Mouse (Mus musculus) monocyte, adult 2 months (primary cell): ENCODE data around the gene Sgk1.

Source experiments
- DNase-seq, 2 experiments: peaks; one replicate each; pipeline ENCODE4 v3.0.0; 2022; ENCODE audit warnings: low spot score in 2 of 2, low read depth in 1 of 2

The Sgk1 gene

DNA sequence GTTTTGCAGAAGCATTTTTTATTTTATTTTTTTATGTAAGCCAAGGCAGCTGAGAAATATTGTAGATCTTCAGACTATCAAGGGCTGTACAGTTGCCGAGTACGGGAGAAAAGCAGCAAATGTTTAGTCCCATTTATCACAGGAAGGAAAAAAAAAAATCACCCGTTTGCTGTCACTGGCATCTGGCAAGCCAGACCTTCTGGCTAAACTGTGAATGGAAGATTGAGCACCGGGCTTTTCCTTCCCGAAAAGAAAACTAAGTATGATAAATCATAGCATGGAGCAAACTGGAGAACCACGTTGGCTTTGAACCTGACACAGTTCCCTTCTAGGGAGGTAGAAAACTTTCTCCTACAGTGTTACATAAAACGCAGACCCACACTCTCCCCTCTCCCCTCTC is 81.0 kb downstream of the Sgk1 start:
- DNase-seq: no peak

DNA sequence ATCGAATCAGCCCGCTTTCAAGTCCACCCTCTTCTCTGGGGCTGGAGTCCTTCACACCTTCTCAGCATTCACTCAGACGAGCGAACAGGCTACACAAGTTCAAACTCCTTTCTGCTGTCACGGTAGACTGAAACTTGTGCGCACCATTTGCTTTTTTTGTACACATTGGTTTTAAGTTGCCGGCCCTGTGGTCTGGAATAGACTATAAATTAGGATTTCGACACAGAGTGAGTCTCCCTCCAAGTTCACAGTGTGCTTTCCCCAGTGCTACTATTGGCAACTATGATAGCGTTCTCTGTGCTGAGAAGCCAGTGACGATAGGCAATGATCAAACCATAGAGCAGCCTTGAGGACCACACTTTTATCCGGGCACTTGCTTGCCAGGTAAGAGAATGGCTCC is 91.7 kb downstream of the Sgk1 start:
- DNase-seq: no peak

DNA sequence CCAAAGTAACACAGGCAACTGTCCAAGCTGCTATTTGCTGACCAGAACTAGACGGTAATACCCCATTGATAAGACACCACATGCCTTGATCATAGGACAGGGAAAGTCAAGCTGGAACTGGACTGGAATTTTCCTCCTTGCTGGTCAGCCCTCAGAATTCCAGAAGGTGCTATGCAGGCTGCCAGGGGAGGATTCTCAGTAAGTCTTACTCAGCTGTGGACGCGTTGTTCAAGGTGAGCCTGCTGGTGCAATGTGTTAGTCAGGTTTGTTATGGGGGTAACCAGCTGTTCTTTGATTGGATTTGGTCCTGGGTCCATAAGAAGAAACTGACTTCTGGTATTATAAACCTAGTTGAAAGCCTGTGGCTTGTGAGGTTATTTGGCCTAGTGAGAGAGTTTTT is 92.8 kb downstream of the Sgk1 start:
- DNase-seq: no peak

- DNase-seq: no peak
Measured at GRCm38 (mm10) chr10:21975384-21975783, 93.4 kb downstream of the Sgk1 start.

DNA sequence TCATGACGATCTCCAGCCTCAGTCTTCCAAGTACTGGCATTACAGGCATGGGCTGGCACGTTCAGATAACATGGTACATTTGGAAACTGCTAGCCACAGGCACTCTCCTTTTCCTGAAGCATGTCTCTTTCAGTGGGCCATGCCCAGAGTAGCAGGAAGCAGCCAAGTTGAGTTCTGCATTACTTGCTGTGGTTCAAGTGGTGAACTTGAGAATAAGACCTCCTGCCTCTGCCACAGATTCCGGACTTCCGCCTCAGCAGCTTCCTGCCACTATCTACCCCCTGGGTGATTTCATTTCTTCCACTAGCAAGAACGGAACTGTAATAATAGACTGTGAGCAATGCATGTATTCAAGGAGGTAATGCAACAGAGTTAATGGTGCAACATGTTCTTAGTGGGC is 94.3 kb downstream of the Sgk1 start:
- DNase-seq: peak in 1 of 2 experiments; percentile 32

DNA sequence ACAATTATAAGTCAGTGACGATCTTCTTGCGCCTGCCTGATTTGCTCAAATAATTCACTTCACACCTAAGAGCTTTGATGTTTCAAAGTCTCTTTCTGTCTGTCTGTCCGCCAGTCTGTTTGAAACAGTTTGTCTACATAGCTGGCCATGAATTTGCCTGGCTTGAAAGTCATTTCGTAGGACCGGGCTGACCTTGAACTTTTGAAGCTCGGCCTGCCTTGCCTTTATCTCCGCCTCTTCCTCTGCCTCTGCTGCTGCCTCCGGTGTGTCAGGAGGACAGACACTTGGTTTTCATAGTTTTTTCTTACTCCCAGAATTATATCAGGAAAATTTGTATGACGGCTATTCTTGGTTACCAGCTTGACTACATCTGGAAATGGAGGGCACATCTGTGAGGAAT is 96.4 kb downstream of the Sgk1 start:
- no peak for DNase-seq

GRCm38 (mm10) chr10:21979286-21979965 is 97.4 kb downstream of the Sgk1 start:
- no peak for DNase-seq

GRCm38 (mm10) chr10:21980780-21981435 is 98.9 kb downstream of the Sgk1 start:
- DNase-seq: no peak

DNA sequence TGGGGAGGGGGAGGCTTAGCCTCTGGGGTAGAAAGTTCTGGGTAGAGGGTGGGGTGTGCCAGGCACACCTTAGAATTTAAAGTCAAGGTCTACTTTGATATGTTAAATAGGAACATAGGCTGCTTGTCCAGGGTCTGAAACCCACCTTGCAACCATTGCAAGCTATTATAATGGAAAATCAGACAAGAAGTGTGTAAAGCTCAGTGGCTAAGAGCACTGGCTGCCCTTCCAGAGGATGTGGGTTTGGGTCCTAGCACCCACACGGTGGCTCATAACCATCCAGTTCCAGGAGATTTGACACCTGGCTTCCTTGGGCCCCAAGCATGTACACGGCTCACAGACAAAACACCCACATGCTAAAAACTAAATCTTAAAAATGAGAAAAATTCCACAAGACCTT is 100.3 kb downstream of the Sgk1 start:
- DNase-seq: no peak

DNA sequence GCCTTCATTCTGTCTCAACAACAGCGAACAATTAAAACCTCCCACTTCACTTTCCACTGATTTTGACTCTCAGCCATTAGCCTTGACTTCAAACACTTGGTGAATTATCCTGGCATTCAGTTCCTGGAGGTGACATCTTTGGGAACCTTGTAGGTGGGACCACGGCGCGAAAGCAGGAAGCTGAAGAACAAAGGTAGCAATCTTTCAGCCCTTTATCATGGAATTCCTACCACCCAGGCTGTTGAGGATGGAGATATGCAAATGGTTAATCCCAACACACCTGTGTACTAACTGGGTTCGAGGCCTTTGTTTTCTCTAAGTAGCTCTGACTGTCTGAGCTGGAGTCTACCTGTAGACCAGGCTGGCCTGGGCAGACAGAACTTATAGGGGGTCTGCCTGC is 106.5 kb downstream of the Sgk1 start:
- no peak for DNase-seq

DNA sequence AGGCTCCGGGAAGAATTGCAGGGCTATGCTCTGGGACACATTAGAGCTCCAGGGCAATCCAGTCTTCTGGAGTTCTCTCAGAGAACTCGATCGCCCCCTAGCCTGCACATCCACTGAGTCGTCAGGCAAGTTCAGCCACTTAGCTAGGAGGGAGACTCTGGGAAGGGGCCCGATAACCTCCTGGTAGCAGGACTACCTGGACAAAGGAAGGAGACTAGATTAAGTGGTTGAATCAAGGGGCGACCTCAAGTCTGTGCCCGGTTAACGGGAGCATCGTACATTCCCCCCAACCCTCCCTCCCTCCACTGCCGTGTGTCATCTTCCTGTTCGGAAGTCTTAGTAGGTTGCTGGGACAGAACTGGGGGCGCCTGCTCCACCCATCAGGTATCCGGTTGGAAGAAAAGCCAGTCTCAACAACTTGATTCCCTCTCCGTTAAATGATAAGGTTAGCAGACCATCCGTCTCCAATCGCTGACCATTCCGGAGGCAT is 109.4 kb downstream of the Sgk1 start:
- peak in 1 of 2 experiments; percentile 48 for DNase-seq

DNA sequence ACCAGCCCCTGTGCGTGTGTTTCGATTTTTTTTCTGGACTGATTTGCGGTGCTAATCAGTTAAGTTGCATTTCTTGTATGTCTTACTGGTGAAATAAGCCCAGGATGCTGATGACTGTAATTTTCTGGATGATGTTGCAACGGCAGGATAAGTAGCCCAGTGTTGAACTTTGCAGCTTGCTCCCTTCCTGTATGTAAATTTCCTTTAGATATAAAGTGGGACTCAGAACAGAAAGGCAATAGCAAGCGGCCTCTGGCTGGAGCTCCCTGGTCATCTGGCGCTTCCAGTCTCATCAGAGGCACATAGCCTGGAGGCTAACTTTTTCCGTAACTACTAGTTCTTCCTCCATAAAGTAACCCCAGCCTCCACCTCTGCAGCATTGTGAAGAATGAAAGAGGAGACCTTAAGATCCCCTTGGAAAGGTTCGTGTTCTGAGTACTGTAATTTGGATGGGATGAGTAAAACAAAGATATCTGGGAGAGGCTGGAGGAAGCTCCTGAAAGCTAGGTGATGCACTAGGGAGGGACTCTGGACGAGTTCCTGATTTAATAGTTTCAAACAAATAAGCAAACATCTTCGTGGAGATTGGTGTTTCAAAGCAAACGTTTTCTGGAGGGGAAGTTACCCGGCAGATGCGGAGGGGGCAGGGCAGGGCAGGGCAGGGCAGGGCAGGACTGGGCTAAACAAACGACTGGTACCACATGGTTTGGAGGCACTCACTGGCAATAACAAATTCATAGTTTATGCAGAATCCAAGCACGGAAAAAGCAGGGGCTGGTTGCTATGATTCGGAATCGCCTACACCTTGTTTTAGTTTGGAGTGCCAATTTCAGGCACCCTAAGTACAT is 110.2 kb downstream of the Sgk1 start:
- DNase-seq: peak; percentile 64 to 73

DNA sequence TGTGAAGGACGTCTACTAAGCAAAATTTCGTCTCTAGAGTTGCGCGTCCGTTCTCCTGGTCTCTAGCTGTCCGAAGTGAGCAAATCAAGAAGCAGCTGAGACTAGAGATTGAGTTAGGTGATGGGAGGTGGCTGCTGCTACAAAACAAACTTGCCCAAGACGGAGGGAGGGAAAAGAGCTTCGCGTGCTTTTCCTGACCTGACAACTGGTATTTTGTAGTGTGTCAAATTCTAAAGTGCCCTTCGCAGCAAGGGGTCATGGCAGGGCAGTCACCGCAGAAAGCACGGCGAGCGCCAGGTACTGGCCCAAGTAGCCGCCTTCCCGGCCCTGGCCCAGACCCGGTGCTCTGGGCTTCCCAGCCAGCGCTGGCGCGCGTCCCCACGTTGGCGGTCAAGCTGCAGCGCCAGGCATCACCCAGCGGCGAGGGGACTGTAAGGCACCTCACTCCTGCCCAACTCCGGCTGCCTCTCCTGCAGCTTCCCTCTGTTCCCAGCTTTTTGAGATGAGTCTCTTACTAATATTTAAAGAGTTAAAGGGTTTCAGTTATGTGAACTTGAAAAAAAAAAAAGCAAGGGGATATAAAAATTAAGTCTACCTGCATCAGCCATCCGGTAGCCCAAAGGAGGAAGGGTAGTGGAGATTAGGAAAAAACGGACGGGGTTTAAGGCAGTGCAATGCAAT is 111.0 kb downstream of the Sgk1 start:
- peak; percentile 45 to 67 for DNase-seq

DNA sequence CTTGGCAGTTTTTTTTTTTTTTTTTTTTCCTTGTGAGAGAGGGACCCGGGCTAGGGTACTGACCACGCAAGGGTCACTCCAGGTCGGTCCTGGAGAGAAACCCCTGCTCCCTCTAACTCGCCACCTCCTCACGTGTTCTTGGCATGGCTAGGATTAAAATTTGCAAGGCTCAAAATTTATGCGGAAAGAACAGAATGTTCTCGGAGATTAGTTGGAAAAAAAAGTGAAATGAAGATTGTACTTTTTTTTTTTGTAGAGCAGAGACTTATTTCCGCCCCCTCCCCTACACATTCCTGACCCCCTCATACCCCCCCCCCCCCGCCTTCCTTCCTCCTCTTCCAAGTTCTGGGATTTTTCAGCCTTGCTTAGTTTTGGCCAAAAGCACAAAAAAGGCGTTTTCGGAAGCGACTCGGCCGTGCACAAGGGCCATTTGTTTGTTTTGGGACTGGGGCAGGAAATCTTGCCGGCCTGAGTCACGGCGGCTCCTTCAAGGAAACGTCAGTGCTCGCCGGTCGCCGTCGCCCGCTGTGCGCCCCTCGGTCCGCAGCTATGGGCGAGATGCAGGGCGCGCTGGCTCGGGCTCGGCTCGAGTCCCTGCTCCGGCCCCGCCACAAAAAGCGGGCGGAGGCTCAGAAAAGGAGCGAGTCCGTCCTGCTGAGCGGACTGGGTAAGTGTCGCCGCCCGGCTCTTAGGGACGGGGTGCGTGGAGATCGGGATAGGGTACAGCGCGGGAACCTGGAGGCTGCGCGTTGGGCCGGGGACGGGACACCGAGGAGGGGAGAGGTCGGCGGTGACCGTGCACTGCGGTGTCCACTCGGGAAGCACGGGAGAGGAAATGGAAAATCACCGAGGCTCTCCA is 111.8 kb downstream of the Sgk1 start:
- DNase-seq: no peak

GRCm38 (mm10) chr10:21994431-21994914 is 112.5 kb downstream of the Sgk1 start:
- peak; percentile 88 to 98 for DNase-seq

DNA sequence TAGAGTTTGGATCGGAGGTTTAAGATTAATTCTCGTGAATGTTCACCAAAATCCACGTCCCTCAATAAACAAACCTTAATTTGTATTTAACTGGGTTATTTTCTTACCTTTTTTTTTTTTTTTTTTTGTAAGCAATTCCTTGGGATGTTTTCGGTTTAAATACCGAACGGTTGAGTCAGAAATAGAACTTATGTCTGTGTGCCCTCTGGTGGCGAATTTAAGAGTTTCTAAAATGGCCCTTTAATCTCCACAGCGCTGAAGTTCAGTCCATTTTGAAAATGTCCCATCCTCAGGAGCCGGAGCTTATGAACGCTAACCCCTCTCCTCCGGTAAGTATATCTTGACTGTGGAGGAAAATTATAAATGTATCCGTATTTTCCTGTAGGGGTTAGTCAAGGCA is 113.2 kb downstream of the Sgk1 start:
- DNase-seq: peak in 1 of 2 experiments; percentile 34

DNA sequence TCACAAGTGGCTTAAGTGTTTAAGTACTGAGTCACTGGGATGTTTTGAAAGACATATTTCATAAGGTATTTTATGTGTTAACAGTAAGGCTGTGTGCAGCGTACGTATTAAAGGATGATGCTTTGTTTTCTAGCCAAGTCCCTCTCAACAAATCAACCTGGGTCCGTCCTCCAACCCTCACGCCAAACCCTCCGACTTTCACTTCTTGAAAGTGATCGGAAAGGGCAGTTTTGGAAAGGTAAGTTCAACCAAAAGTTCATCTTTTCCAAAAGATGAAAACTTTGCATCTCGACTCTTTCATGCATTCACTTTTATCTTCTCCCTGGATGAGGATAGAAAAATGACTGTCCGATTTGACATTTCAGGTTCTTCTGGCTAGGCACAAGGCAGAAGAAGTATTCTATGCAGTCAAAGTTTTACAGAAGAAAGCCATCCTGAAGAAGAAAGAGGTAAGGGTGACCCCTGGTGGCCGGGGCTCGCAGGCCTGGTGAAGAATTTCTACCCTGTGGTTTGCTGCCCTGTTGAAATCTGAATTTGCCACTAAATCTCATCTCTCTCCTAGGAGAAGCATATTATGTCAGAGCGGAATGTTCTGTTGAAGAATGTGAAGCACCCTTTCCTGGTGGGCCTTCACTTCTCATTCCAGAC is 113.8 kb downstream of the Sgk1 start:
- DNase-seq: peak; percentile 32 to 67

GRCm38 (mm10) chr10:21996660-21997447 is 114.9 kb downstream of the Sgk1 start:
- no peak for DNase-seq
